In genomic region chr4:133813992-133814803, GRCm38 (mm10) we compare ENCODE assay signal across 8 mouse cellular contexts. TPM values are rescaled to one million over a fixed set of nuclear protein-coding genes. Genes with fewer than 3 reads are reported as not detected.
DNase-seq lines count a peak whose midpoint lies in the region; ATAC-seq and TF ChIP-seq lines count a peak whose summit lies in the region.

No protein-coding gene starts in this region.

- H3K4me1 ChIP-seq in hindbrain, embryonic 16.5 days (ENCODE audit: control insufficient read depth, insufficient read depth, low read depth, low read length) = peaks cover 9% of the 10 kb centered on the region

- ATAC-seq in common myeloid progenitor, adult 5-6 weeks (replicated peaks; ENCODE audit: low read depth, poor library complexity, severe bottlenecking) = peak; percentile 43
- peak; percentile 53 for ATAC-seq in hindbrain, embryonic 16.5 days

- peak overlapping the region; percentile 78 for H3K9ac ChIP-seq in hindbrain, embryonic 16.5 days (ENCODE audit: low read depth, low read length)

- peak; percentile 97 for DNase-seq in ZHBTc4 (ENCODE audit: low read depth, low spot score)
- DNase-seq in gastrocnemius, adult 2 months = peak; percentile 94
- DNase-seq in left cerebral cortex, adult 18-20 months (ENCODE audit: low spot score in 2 of 2) = peak; percentile 58 to 70
- peak; percentile 93 to 96 for DNase-seq in lung, postnatal 4 days
- peak; percentile 98 for DNase-seq in retina, postnatal 1 day
- DNase-seq in thymus, postnatal 4 days = peak; percentile 99

- H3K4me3 ChIP-seq in gastrocnemius, adult 2 months = peak overlapping the region; percentile 88
- peak overlapping the region; percentile 74 for H3K4me3 ChIP-seq in hindbrain, embryonic 16.5 days (ENCODE audit: low read length)

- intact Hi-C loops in gastrocnemius, adult 2 months (cut with DNase I) = loop anchor here (1.0 to 5.0 kb wide), 3 partner anchors 37 to 142 kb away; partner anchors contain the start of gene Pigv

- H3K27me3 ChIP-seq in hindbrain, embryonic 16.5 days (replicated peaks; ENCODE audit: control insufficient read depth, insufficient read depth, low read length) = 0 out of 2 replicates have a peak, but pooled peaks cover 2% of the 10 kb centered on the region

- no peaks in the 10 kb centered on the region for H3K36me3 ChIP-seq in hindbrain, embryonic 16.5 days (ENCODE audit: control insufficient read depth, insufficient read depth, low read length)

- peak; percentile 78 for TF ChIP-seq CTCF in gastrocnemius, adult 2 months (IDR thresholded peaks at IDR 0.05)

- peak overlapping the region; percentile 67 for H3K4me2 ChIP-seq in hindbrain, embryonic 16.5 days (ENCODE audit: low read length)

- peak overlapping the region; percentile 100 for H3K27ac ChIP-seq in gastrocnemius, adult 2 months
- peak overlapping the region; percentile 98 for H3K27ac ChIP-seq in hindbrain, embryonic 16.5 days (ENCODE audit: low read depth, low read length)

- no peaks in the 10 kb centered on the region for H3K9me3 ChIP-seq in hindbrain, embryonic 16.5 days (ENCODE audit: control insufficient read depth, low read length)

- under 1% methylated on average over 56 of the region's 80 CpGs for WGBS in hindbrain, embryonic 16.5 days

RNA-seq across cellular contexts. Expression of gene Arid1a, which starts 57.6 kb away (rescaled TPM):
- 41.5 and 67.0 TPM in 2 replicates for total RNA-seq in common myeloid progenitor, adult 5-6 weeks (2017)
- total RNA-seq in gastrocnemius, adult 2 months (2021) = 10 to 100 TPM; 24.1 to 26.2 TPM
- 24.2 and 25.2 TPM in 2 replicates for polyA plus RNA-seq in hindbrain, embryonic 16.5 days (2015; fragmentation: Nextera tagmentation; extraction: Ambion mirVana)
- total RNA-seq in left cerebral cortex, adult 18-20 months (2021) = 10 to 100 TPM; 83.3 to 86.2 TPM

Comparison
In these comparisons a context has a peak if more than half of its experiments do, and no peak if none do; other contexts are left out.
1. Peak in every context shown above with its lines: DNase-seq, ATAC-seq, H3K4me3 ChIP-seq and H3K27ac ChIP-seq.